Mouse (Mus musculus) embryonic fibroblast, embryonic 13.5 days (primary cell): ENCODE results near the gene Zbed3. TPM values are rescaled to one million over a fixed set of nuclear protein-coding genes. Genes with fewer than 3 reads are reported as not detected.

ENCODE experiments used
- H3K27ac ChIP-seq: 2 replicates; pipeline ENCODE4 v1.5.1; 2012; ENCODE audit warnings: low read length, control low read depth, inconsistent platforms; ENCODE audit not compliant: insufficient read depth
- H3K4me1 ChIP-seq: 2 replicates; pipeline ENCODE4 v1.6.1; 2011; ENCODE audit warnings: low read length; ENCODE audit not compliant: control insufficient read depth, insufficient read depth
- H3K4me3 ChIP-seq: 2 replicates; pipeline ENCODE4 v1.5.1; 2011; ENCODE audit warnings: mild to moderate bottlenecking, control low read depth, low read length; ENCODE audit not compliant: insufficient read depth
- CTCF ChIP-seq: IDR thresholded peaks from 2 replicates; pipeline ENCODE4 v1.5.1; 2011; ENCODE audit warnings: mild to moderate bottlenecking, control low read depth, low read length, moderate library complexity, borderline replicate concordance; ENCODE audit not compliant: insufficient read depth
- POLR2A ChIP-seq: IDR thresholded peaks from 2 replicates; pipeline ENCODE4 v1.6.1; 2011; ENCODE audit warnings: low read depth, mild to moderate bottlenecking, control low read depth, low read length, moderate library complexity
- polyA plus RNA-seq: library from polyadenylated mRNA; stranded (reverse); fragments of >200 nt; gene quantifications from 2 replicates; pipeline ENCODE4 v1.2.4, GENCODE M21; 2011; ENCODE audit warnings: low read depth; ENCODE audit not compliant: missing spikeins, insufficient read length

The Zbed3 gene
- polyA plus RNA-seq, 1 experiment: 58.5 TPM

- TF ChIP-seq POLR2A: no peak
- no peak for TF ChIP-seq CTCF
- peaks cover 4% of the 10 kb centered on the region; the same call in 1 of the 2 replicates for H3K4me1 ChIP-seq
- no peak overlapping the region for H3K4me3 ChIP-seq
- H3K27ac ChIP-seq: no peak overlapping the region
These were observed 5.4 kb downstream of the Zbed3 start for GRCm38 (mm10) chr13:95328767-95329166.

GRCm38 (mm10) chr13:95330507-95330906 is 7.1 kb downstream of the Zbed3 start:
- no peak overlapping the region for H3K27ac ChIP-seq

GRCm38 (mm10) chr13:95332086-95332899 is 8.9 kb downstream of the Zbed3 start:
- Histone ChIP-seq H3K4me3 (no peak overlapping the region), H3K4me1 (peaks cover 4% of the 10 kb centered on the region; the same call in 1 of the 2 replicates), H3K27ac (no peak overlapping the region)
- TF ChIP-seq CTCF (no peak), POLR2A (no peak)

More at GRCm38 (mm10) chr13:95330507-95330906, 7.1 kb downstream of the Zbed3 start:
- H3K4me3 ChIP-seq: no peak overlapping the region
- TF ChIP-seq POLR2A: no peak
- no peak for TF ChIP-seq CTCF
- peaks cover 4% of the 10 kb centered on the region; the same call in 1 of the 2 replicates for H3K4me1 ChIP-seq

GRCm38 (mm10) chr13:95336122-95336677 is 12.8 kb downstream of the Zbed3 start:
- no peak for TF ChIP-seq POLR2A
- TF ChIP-seq CTCF: no peak
- no peak overlapping the region for H3K27ac ChIP-seq
- no peak overlapping the region for H3K4me3 ChIP-seq
- H3K4me1 ChIP-seq: peaks cover 4% of the 10 kb centered on the region; the same call in 1 of the 2 replicates

- H3K27ac ChIP-seq: no peak overlapping the region
- TF ChIP-seq POLR2A (no peak), CTCF (no peak)
- H3K4me1 ChIP-seq: no peaks in the 10 kb centered on the region
- no peak overlapping the region for H3K4me3 ChIP-seq
These were observed 20.1 kb downstream of the Zbed3 start for GRCm38 (mm10) chr13:95343470-95343869.

GRCm38 (mm10) chr13:95345869-95346268 is 22.5 kb downstream of the Zbed3 start:
- Histone ChIP-seq H3K4me3 (no peak overlapping the region), H3K27ac (no peak overlapping the region), H3K4me1 (no peaks in the 10 kb centered on the region)
- no peak for TF ChIP-seq CTCF
- TF ChIP-seq POLR2A: no peak

GRCm38 (mm10) chr13:95347018-95347696 is 23.7 kb downstream of the Zbed3 start:
- 0 out of 2 replicates have a peak, but pooled peaks have one; percentile 17 for TF ChIP-seq CTCF
- TF ChIP-seq POLR2A: no peak
- Histone ChIP-seq H3K4me3 (no peak overlapping the region), H3K4me1 (no peaks in the 10 kb centered on the region), H3K27ac (no peak overlapping the region)

- no peak overlapping the region for H3K4me3 ChIP-seq
- no peak overlapping the region for H3K27ac ChIP-seq
- H3K4me1 ChIP-seq: no peaks in the 10 kb centered on the region
- TF ChIP-seq POLR2A (no peak), CTCF (no peak)
These were observed 25.1 kb downstream of the Zbed3 start for GRCm38 (mm10) chr13:95348476-95348875.

- Histone ChIP-seq H3K27ac (no peak overlapping the region), H3K4me3 (no peak overlapping the region), H3K4me1 (no peaks in the 10 kb centered on the region)
- TF ChIP-seq CTCF: no peak
- no peak for TF ChIP-seq POLR2A
These were observed 34.8 kb downstream of the Zbed3 start for GRCm38 (mm10) chr13:95358223-95358622.

GRCm38 (mm10) chr13:95363440-95363839 is 40.0 kb downstream of the Zbed3 start:
- TF ChIP-seq POLR2A: no peak
- TF ChIP-seq CTCF: no peak
- H3K4me3 ChIP-seq: no peak overlapping the region
- no peak overlapping the region for H3K27ac ChIP-seq
- no peaks in the 10 kb centered on the region for H3K4me1 ChIP-seq

- Histone ChIP-seq H3K4me1 (no peaks in the 10 kb centered on the region), H3K4me3 (no peak overlapping the region), H3K27ac (no peak overlapping the region)
- TF ChIP-seq CTCF (no peak), POLR2A (no peak)
These were observed 42.9 kb downstream of the Zbed3 start for GRCm38 (mm10) chr13:95366356-95366755.
